Comparison of ENCODE assay signal across 8 mouse cellular contexts in the genomic region with DNA sequence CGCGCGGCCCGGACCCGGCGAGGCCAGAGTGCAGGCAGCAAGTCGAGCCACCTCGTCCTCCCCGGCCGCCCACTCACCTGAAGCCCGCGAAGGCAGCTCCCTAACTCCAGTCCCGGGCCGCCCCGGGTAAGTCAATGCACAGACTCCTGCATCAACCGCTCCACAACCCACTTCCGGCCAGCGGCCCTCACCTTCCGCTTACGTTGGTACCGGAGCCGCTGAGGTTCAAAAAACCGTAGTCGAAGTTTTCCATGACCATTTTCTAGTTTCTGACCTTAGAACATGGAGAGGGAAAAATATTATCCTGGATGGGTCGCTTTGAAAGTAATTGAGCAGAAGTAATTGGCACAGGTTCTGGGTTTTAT. TPM values are rescaled to one million over a fixed set of nuclear protein-coding genes. Genes with fewer than 3 reads are reported as not detected.
A peak's percentile ranks its signal among the peaks of the same experiment; 100 is the strongest.
DNase-seq lines count a peak whose midpoint lies in the region; ATAC-seq lines count a peak whose summit lies in the region.

Gene Fastkd5, minus strand, starts transcription at position 189 of the 365 bp plus-strand sequence.
Gene Ubox5, minus strand, starts transcription at position 200 of the 365 bp plus-strand sequence.

- peak; percentile 91 to 98 for DNase-seq in adrenal gland, adult (ENCODE audit: inconsistent age in 2 of 2, low spot score in 1 of 2)
- peak; percentile 95 for DNase-seq in embryo, embryonic 10.5 days (ENCODE audit: low spot score)
- peak; percentile 90 for DNase-seq in gastrocnemius, postnatal 14 days
- DNase-seq in left cerebral cortex, postnatal 14 days (ENCODE audit: low spot score in 2 of 2) = peak; percentile 86 to 92
- peak; percentile 79 for DNase-seq in mesoderm, embryonic 11.5 days (ENCODE audit: low read depth, low spot score)
- peak; percentile 84 to 86 for DNase-seq in right cerebral cortex, postnatal 36 days (ENCODE audit: low spot score in 2 of 2)
- peak; percentile 86 for DNase-seq in yolk sac, embryonic 10.5 days (ENCODE audit: low spot score)

- intact Hi-C loops in gastrocnemius, postnatal 14 days (cut with DNase I; ENCODE audit: low total_unique reads) = no loop called here
- intact Hi-C loops in left cerebral cortex, postnatal 14 days (cut with DNase I) = no loop called here

- ATAC-seq in inflammation-experienced regulatory T-cells, adult 6 months = peak; percentile 90

RNA-seq across cellular contexts. Expression of gene Fastkd5, which starts in this region (rescaled TPM):
- 1 to 10 TPM; 5.4 to 6.1 TPM for total RNA-seq in gastrocnemius, postnatal 14 days (2021)
- polyA plus RNA-seq in inflammation-experienced regulatory T-cells, adult 6 months (2017; shearing (Covaris generic)) = 10 to 100 TPM in 2 of 3 experiments, 1 to 10 TPM in 1; 8.5 to 11.7 (median 10.3) TPM
- 1 to 10 TPM; 7.3 to 8.0 TPM for total RNA-seq in left cerebral cortex, postnatal 14 days (2021)

RNA-seq across cellular contexts. Expression of gene Ubox5, which starts in this region (rescaled TPM):
- 1 to 10 TPM; 3.8 to 5.2 TPM for total RNA-seq in gastrocnemius, postnatal 14 days (2021)
- polyA plus RNA-seq in inflammation-experienced regulatory T-cells, adult 6 months (2017; shearing (Covaris generic)) = 10 to 100 TPM in 2 of 3 experiments, 1 to 10 TPM in 1; 8.0 to 11.1 (median 10.6) TPM
- 1 to 10 TPM; 7.7 to 8.3 TPM for total RNA-seq in left cerebral cortex, postnatal 14 days (2021)

Comparison
In these comparisons a context has a peak if more than half of its experiments do, and no peak if none do; other contexts are left out.
1. Peak in every context shown above with its lines: DNase-seq and ATAC-seq.